Mouse (Mus musculus) G1E (cell line): ENCODE measurements at regions not wholly inside any gene's neighbourhood (a gene's known extent, or its start where the extent isn't known, plus 50 kb on each side); places are given as distances from the start of the nearest gene placed in this dataset.
A peak's percentile ranks its signal among the peaks of the same experiment; 100 is the strongest.

Experiments
- ATAC-seq: 2 replicates; pipeline ENCODE4 v1.8.0; 2016; ENCODE audit warnings: mild to moderate bottlenecking; ENCODE audit not compliant: insufficient number of reproducible peaks, poor library complexity, low FRiP score, severe bottlenecking; ENCODE audit errors: extremely low read depth
- DNase-seq: peaks from one replicate; pipeline ENCODE4 v3.0.0; 2012; ENCODE audit warnings: low spot score
- H3K27me3 ChIP-seq: 2 replicates; pipeline ENCODE4 v1.6.1; 2012; ENCODE audit warnings: mild to moderate bottlenecking, low read length, inconsistent platforms; ENCODE audit not compliant: insufficient read depth
- H3K36me3 ChIP-seq: replicated peaks from 2 replicates; pipeline ENCODE3; 2012; ENCODE audit warnings: mild to moderate bottlenecking, inconsistent platforms
- H3K4me1 ChIP-seq: 2 replicates; pipeline ENCODE4 v1.6.1; 2012; ENCODE audit warnings: low read depth, low read length, inconsistent platforms, mixed read lengths; ENCODE audit not compliant: insufficient read depth
- H3K4me3 ChIP-seq: 2 replicates; pipeline ENCODE4 v1.5.1; 2012; ENCODE audit warnings: low read depth, mild to moderate bottlenecking, inconsistent platforms, low read length, moderate library complexity, mixed read lengths
- H3K9me3 ChIP-seq: replicated peaks from 2 replicates; pipeline ENCODE4 v1.6.1; 2012; ENCODE audit warnings: inconsistent platforms
- CTCF ChIP-seq: IDR thresholded peaks from 2 replicates; pipeline ENCODE4 v1.5.1; 2012; ENCODE audit warnings: low read depth, low read length, inconsistent platforms, mixed read lengths
- GATA1 ChIP-seq: IDR thresholded peaks from 2 replicates; pipeline ENCODE4 v1.6.1; 2012; ENCODE audit warnings: borderline replicate concordance, low read length, inconsistent platforms, mixed read lengths
- GATA2 ChIP-seq: IDR thresholded peaks from 2 replicates; pipeline ENCODE4 v1.6.1; 2012; ENCODE audit warnings: low read depth, low read length, inconsistent platforms, borderline replicate concordance
- POLR2AphosphoS5 ChIP-seq: IDR thresholded peaks from 2 replicates; pipeline ENCODE4 v1.6.1; 2012; ENCODE audit warnings: low read depth, low read length, inconsistent platforms; ENCODE audit not compliant: insufficient replicate concordance
- TAL1 ChIP-seq: conservative IDR thresholded peaks from 2 replicates; pipeline ENCODE4 v1.6.1; 2012; ENCODE audit warnings: low read depth, low read length, inconsistent platforms, mixed read lengths

- ATAC-seq, result no peak
- peaks cover 65% of the 10 kb centered on the region for H3K27me3 ChIP-seq
- H3K36me3 ChIP-seq, result no peaks in the 10 kb centered on the region
- TF ChIP-seq TAL1 (no peak), GATA2 (no peak)
- DNase-seq, result no peak
- H3K4me1 ChIP-seq, result peaks cover 10% of the 10 kb centered on the region
- H3K9me3 ChIP-seq, result no peaks in the 10 kb centered on the region
- H3K4me3 ChIP-seq, result no peak overlapping the region
Observed at GRCm38 (mm10) chr13:97434961-97435864, 194.3 kb downstream of the Enc1 start.

- DNase-seq, result no peak
- Histone ChIP-seq H3K4me3 (no peak overlapping the region), H3K36me3 (no peaks in the 10 kb centered on the region), H3K4me1 (peaks cover 8% of the 10 kb centered on the region), H3K9me3 (no peaks in the 10 kb centered on the region), H3K27me3 (peaks cover 65% of the 10 kb centered on the region)
- ATAC-seq, result no peak
- TF ChIP-seq GATA2 (no peak), POLR2AphosphoS5 (no peak), CTCF (no peak), TAL1 (no peak), GATA1 (no peak)
Observed at GRCm38 (mm10) chr13:97434167-97434566, 193.3 kb downstream of the Enc1 start.

- H3K36me3 ChIP-seq, result no peaks in the 10 kb centered on the region
- no peaks in the 10 kb centered on the region for H3K9me3 ChIP-seq
- H3K27me3 ChIP-seq, result peaks cover 65% of the 10 kb centered on the region
- H3K4me1 ChIP-seq, result peaks cover 10% of the 10 kb centered on the region
- no peak for TF ChIP-seq CTCF
- no peak for TF ChIP-seq GATA2
- no peak for TF ChIP-seq TAL1
- no peak for TF ChIP-seq POLR2AphosphoS5
- no peak for TF ChIP-seq GATA1
- ATAC-seq (no peak), DNase-seq (no peak)
- no peak overlapping the region for H3K4me3 ChIP-seq
Observed at GRCm38 (mm10) chr13:97432627-97433026, 191.7 kb downstream of the Enc1 start.

DNA sequence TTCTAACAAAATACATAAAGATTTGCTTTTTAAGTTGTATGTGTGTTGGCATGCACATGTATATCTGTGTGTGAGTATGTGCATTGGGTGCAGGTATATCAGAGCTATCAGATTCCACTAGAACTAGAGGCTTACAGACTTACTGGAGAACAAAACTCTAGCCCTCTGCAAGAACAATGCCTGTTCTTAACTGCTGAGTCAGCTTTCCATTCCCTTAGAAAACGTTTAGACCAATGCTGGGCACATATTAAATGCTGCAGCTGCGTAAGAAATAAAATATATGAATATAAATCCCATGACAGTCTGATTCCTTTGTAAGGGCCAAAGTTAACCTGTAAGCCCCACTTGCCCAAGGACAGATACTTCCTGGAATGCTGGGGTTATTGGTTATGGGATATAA lies 190.0 kb downstream of the Enc1 start:
- Histone ChIP-seq H3K4me3 (no peak overlapping the region), H3K27me3 (peaks cover 56% of the 10 kb centered on the region), H3K4me1 (peaks cover 10% of the 10 kb centered on the region), H3K36me3 (no peaks in the 10 kb centered on the region), H3K9me3 (no peaks in the 10 kb centered on the region)
- TF ChIP-seq GATA2, result no peak
- TF ChIP-seq POLR2AphosphoS5, result no peak
- DNase-seq (no peak), ATAC-seq (no peak)

DNA sequence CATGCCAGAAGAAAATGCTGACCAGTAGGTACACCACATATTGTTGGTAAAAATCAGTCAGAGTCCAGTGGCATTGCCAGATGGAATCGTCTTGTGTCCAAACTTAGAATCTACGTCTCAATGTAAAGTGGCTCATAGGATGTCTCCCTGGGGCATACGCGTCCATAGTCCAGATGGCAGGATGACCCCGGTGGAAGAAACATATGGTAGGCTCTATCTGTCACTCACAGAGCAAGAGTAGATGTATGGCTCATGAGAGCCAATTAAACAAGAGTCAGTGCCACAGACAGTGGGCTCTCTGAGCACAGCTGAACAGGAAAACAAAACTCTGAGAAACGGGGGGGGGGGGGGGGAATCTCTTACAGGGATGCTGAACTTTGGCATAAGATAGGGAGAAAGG lies 187.3 kb downstream of the Enc1 start:
- H3K4me1 ChIP-seq, result peaks cover 6% of the 10 kb centered on the region
- no peak for TF ChIP-seq GATA2
- TF ChIP-seq CTCF, result no peak
- DNase-seq (no peak), ATAC-seq (no peak)
- H3K4me3 ChIP-seq, result no peak overlapping the region
- H3K9me3 ChIP-seq, result no peaks in the 10 kb centered on the region
- H3K36me3 ChIP-seq, result no peaks in the 10 kb centered on the region
- H3K27me3 ChIP-seq, result peaks cover 47% of the 10 kb centered on the region

- DNase-seq, result no peak
- TF ChIP-seq TAL1 (no peak), POLR2AphosphoS5 (no peak), CTCF (no peak), GATA1 (no peak)
- Histone ChIP-seq H3K4me1 (peaks cover 6% of the 10 kb centered on the region), H3K27me3 (peaks cover 44% of the 10 kb centered on the region), H3K36me3 (no peaks in the 10 kb centered on the region), H3K9me3 (no peaks in the 10 kb centered on the region), H3K4me3 (no peak overlapping the region)
- ATAC-seq, result 0 out of 2 replicates have a peak, but pooled peaks have one; percentile 36
Observed at GRCm38 (mm10) chr13:97427537-97427936, 186.6 kb downstream of the Enc1 start.

DNA sequence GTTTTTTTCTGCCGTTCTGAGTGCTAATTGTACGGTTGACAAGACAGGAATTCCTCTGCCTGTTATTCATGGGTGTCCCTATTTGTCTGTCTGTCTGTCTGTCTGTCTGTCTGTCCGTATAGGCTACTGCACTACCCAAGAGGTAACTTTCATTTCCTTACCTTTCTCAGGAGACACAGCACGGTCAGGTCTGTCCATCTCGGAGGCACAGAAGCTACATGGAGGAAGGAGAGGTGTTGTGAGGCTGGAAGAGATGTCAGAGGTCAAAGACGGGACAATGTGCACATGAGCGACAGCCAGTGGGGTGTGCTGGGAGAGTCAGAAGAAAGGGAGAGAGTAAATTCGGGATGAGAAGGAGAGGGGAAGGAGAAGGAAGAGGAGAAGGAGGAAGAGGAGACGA lies 184.8 kb downstream of the Enc1 start:
- Histone ChIP-seq H3K4me1 (peaks cover 6% of the 10 kb centered on the region), H3K9me3 (no peaks in the 10 kb centered on the region), H3K36me3 (no peaks in the 10 kb centered on the region), H3K27me3 (peaks cover 47% of the 10 kb centered on the region), H3K4me3 (no peak overlapping the region)
- TF ChIP-seq POLR2AphosphoS5, result no peak
- ATAC-seq (no peak), DNase-seq (no peak)
